Mouse (Mus musculus) layer of hippocampus, adult 8-10 months (tissue): ENCODE data around the gene Ift20. TPM values are rescaled to one million over a fixed set of nuclear protein-coding genes. Genes with fewer than 3 reads are reported as not detected.

Experiments used
- DNase-seq, 2 experiments: peaks; one replicate each; pipeline ENCODE4 v3.0.0; 2022; ENCODE audit warnings: low spot score in 2 of 2
- total RNA-seq, 4 experiments: library from RNA; stranded (reverse); gene quantifications; 2 replicates each; pipeline ENCODE4 v1.2.4; 2022

Gene Ift20
- 10 to 100 TPM; 68.0 to 73.9 (median 73.6) TPM for total RNA-seq

GRCm38 (mm10) chr11:78536080-78536689, at the start of gene Ift20, which contains the start of gene Tnfaip1:
Ift20 (plus strand) TSS chr11:78536361.
Tnfaip1 (minus strand) TSS chr11:78536332.
- DNase-seq = peak; percentile 97 to 98

GRCm38 (mm10) chr11:78488168-78488567, 48.0 kb upstream of the Ift20 start:
- DNase-seq = peak; percentile 63 to 82

GRCm38 (mm10) chr11:78490781-78491241, 45.4 kb upstream of the Ift20 start:
- peak in 1 of 2 experiments; percentile 41 for DNase-seq

GRCm38 (mm10) chr11:78495904-78496303, 40.3 kb upstream of the Ift20 start:
- no peak for DNase-seq

GRCm38 (mm10) chr11:78497071-78497541, 39.1 kb upstream of the Ift20 start:
- DNase-seq = peak in 1 of 2 experiments; percentile 35

GRCm38 (mm10) chr11:78497544-78498522, 38.3 kb upstream of the Ift20 start, which contains the start of gene Sarm1:
Sarm1 (minus strand) TSS chr11:78497754.
- DNase-seq = peak; percentile 93 to 94

GRCm38 (mm10) chr11:78499004-78499403, 37.2 kb upstream of the Ift20 start, which contains the start of gene Vtn:
Vtn (plus strand) TSS chr11:78499091.
- DNase-seq = no peak

GRCm38 (mm10) chr11:78499543-78499942, 36.6 kb upstream of the Ift20 start:
- DNase-seq = no peak

- DNase-seq = no peak
Measured at GRCm38 (mm10) chr11:78500623-78501202, 35.4 kb upstream of the Ift20 start.

- DNase-seq = no peak
Measured at GRCm38 (mm10) chr11:78501529-78501928, 34.6 kb upstream of the Ift20 start.

GRCm38 (mm10) chr11:78502909-78503650, 33.1 kb upstream of the Ift20 start, which contains the start of gene Sebox:
Sebox (plus strand) TSS chr11:78503447.
- peak; percentile 56 to 62 for DNase-seq

- no peak for DNase-seq
Measured at GRCm38 (mm10) chr11:78505430-78505829, 30.7 kb upstream of the Ift20 start.

GRCm38 (mm10) chr11:78509148-78509547, 27.0 kb upstream of the Ift20 start:
- no peak for DNase-seq

GRCm38 (mm10) chr11:78512025-78512957, 23.9 kb upstream of the Ift20 start, which contains the start of the genes Tmem199 and Poldip2:
Tmem199 (minus strand) TSS chr11:78512172.
Poldip2 (plus strand) TSS chr11:78512193.
- peak; percentile 81 to 85 for DNase-seq

GRCm38 (mm10) chr11:78513106-78513790, 22.9 kb upstream of the Ift20 start:
- DNase-seq = no peak

GRCm38 (mm10) chr11:78515549-78516325, 20.4 kb upstream of the Ift20 start:
- no peak for DNase-seq

GRCm38 (mm10) chr11:78518931-78519330, 17.2 kb upstream of the Ift20 start:
- no peak for DNase-seq

- no peak for DNase-seq
Measured at GRCm38 (mm10) chr11:78521880-78522279, 14.3 kb upstream of the Ift20 start.
